Mouse (Mus musculus) liver, embryonic 13.5 days (tissue): ENCODE data around the gene Rpl3. TPM values are rescaled to one million over a fixed set of nuclear protein-coding genes. Genes with fewer than 3 reads are reported as not detected.
A peak's percentile ranks its signal among the peaks of the same experiment; 100 is the strongest.

Experiments used
- ATAC-seq: fragments of 200-750 bp; cut with Nextera tagmentation; 2 replicates; pipeline ENCODE4 v1.8.0; 2017; ENCODE audit warnings: low read depth, mild to moderate bottlenecking, moderate number of reproducible peaks, moderate library complexity
- DNase-seq: peaks from one replicate; pipeline ENCODE4 v3.0.0; 2022
- H3K27ac ChIP-seq: fragments of 300-500 bp; sonication (generic); 2 replicates; pipeline ENCODE4 v1.5.1; 2015; ENCODE audit warnings: moderate library complexity, mild to moderate bottlenecking, inconsistent platforms
- H3K27me3 ChIP-seq: fragments of 300-500 bp; sonication (generic); 2 replicates; pipeline ENCODE4 v1.6.1; 2015; ENCODE audit warnings: mild to moderate bottlenecking, inconsistent platforms
- H3K36me3 ChIP-seq: fragments of 300-500 bp; sonication (generic); 2 replicates; pipeline ENCODE4 v1.6.1; 2015; ENCODE audit warnings: mild to moderate bottlenecking, inconsistent platforms
- H3K4me1 ChIP-seq: fragments of 300-500 bp; sonication (generic); replicated peaks from 2 replicates; pipeline ENCODE4 v1.6.1; 2015; ENCODE audit warnings: inconsistent platforms
- H3K4me2 ChIP-seq: fragments of 300-500 bp; sonication (generic); 2 replicates; pipeline ENCODE4 v1.6.1; 2015; ENCODE audit warnings: inconsistent platforms, mild to moderate bottlenecking, moderate library complexity
- H3K4me3 ChIP-seq: fragments of 300-500 bp; sonication (generic); replicated peaks from 2 replicates; pipeline ENCODE4 v1.5.1; 2015; ENCODE audit warnings: mild to moderate bottlenecking, inconsistent platforms
- H3K9ac ChIP-seq: fragments of 300-500 bp; sonication (generic); 2 replicates; pipeline ENCODE4 v1.6.1; 2015; ENCODE audit warnings: mild to moderate bottlenecking, inconsistent platforms
- H3K9me3 ChIP-seq: fragments of 300-500 bp; sonication (generic); replicated peaks from 2 replicates; pipeline ENCODE4 v1.6.1; 2016; ENCODE audit warnings: inconsistent platforms
- WGBS: fragments of 180-500 bp; shearing (Covaris S2); methylation state at CpG from one replicate; pipeline ENCODE4 v1.1.7; 2015; ENCODE audit not compliant: insufficient replicate concordance; 5-methylcytosine and 5-hydroxymethylcytosine counted together
- polyA plus RNA-seq: library from polyadenylated mRNA; unstranded; fragments of >200 nt; fragmentation: Nextera tagmentation; extraction: Ambion mirVana; gene quantifications from 2 replicates; pipeline ENCODE4 v1.2.1, GENCODE M21; 2015

The Rpl3 gene
- polyA plus RNA-seq, 1 experiment from 2014 or later: 807 TPM

GRCm38 (mm10) chr15:80114414-80114813, 22.7 kb upstream of the Rpl3 start:
- no peak overlapping the region for H3K4me3 ChIP-seq
- no peaks in the 10 kb centered on the region for H3K9me3 ChIP-seq
- 79% methylated on average over 7 of the region's 7 CpGs for WGBS
- H3K27ac ChIP-seq: peak overlapping the region; percentile 53
- H3K9ac ChIP-seq: 0 out of 2 replicates have a peak overlapping the region, but pooled peaks have one; percentile 8
- ATAC-seq: no peak
- H3K4me1 ChIP-seq: peaks cover 36% of the 10 kb centered on the region
- H3K4me2 ChIP-seq: no peak overlapping the region
- DNase-seq: no peak
- H3K36me3 ChIP-seq: peaks cover 6% of the 10 kb centered on the region; the same call in 1 of the 2 replicates
- H3K27me3 ChIP-seq: no peaks in the 10 kb centered on the region

GRCm38 (mm10) chr15:80112499-80112898, 20.8 kb upstream of the Rpl3 start:
- Histone ChIP-seq H3K27ac (no peak overlapping the region), H3K9ac (no peak overlapping the region), H3K4me1 (peaks cover 32% of the 10 kb centered on the region), H3K27me3 (no peaks in the 10 kb centered on the region), H3K4me2 (no peak overlapping the region), H3K9me3 (no peaks in the 10 kb centered on the region), H3K36me3 (peaks cover 6% of the 10 kb centered on the region; the same call in 1 of the 2 replicates), H3K4me3 (no peak overlapping the region)
- no peak for ATAC-seq
- DNase-seq: no peak
- WGBS: 53% methylated on average over 2 of the region's 2 CpGs

- DNase-seq (no peak), ATAC-seq (no peak)
Measured at GRCm38 (mm10) chr15:80111436-80111835, 19.8 kb upstream of the Rpl3 start.

GRCm38 (mm10) chr15:80107575-80107974, 15.9 kb upstream of the Rpl3 start:
- 75% methylated on average over 3 of the region's 3 CpGs for WGBS
- Histone ChIP-seq H3K4me3 (no peak overlapping the region), H3K27me3 (no peaks in the 10 kb centered on the region), H3K4me1 (peaks cover 33% of the 10 kb centered on the region), H3K4me2 (no peak overlapping the region), H3K27ac (no peak overlapping the region), H3K9ac (no peak overlapping the region), H3K9me3 (no peaks in the 10 kb centered on the region), H3K36me3 (0 out of 2 replicates have a peak, but pooled peaks cover 2% of the 10 kb centered on the region)
- ATAC-seq (no peak), DNase-seq (no peak)

More at GRCm38 (mm10) chr15:80111436-80111835, 19.8 kb upstream of the Rpl3 start:
- peaks cover 6% of the 10 kb centered on the region; the same call in 1 of the 2 replicates for H3K36me3 ChIP-seq
- no peak overlapping the region for H3K9ac ChIP-seq
- WGBS: 65% methylated on average over 12 of the region's 12 CpGs
- no peak overlapping the region for H3K4me2 ChIP-seq
- peaks cover 21% of the 10 kb centered on the region for H3K4me1 ChIP-seq
- no peak overlapping the region for H3K4me3 ChIP-seq
- H3K9me3 ChIP-seq: no peaks in the 10 kb centered on the region
- H3K27ac ChIP-seq: no peak overlapping the region
- H3K27me3 ChIP-seq: no peaks in the 10 kb centered on the region

GRCm38 (mm10) chr15:80107143-80107542, 15.5 kb upstream of the Rpl3 start:
- ATAC-seq (no peak), DNase-seq (no peak)
- Histone ChIP-seq H3K4me3 (no peak overlapping the region), H3K27me3 (no peaks in the 10 kb centered on the region), H3K9ac (no peak overlapping the region), H3K9me3 (no peaks in the 10 kb centered on the region), H3K4me2 (no peak overlapping the region), H3K4me1 (peaks cover 38% of the 10 kb centered on the region), H3K36me3 (0 out of 2 replicates have a peak, but pooled peaks cover 2% of the 10 kb centered on the region), H3K27ac (no peak overlapping the region)
- WGBS: 86% methylated on average over 8 of the region's 8 CpGs

GRCm38 (mm10) chr15:80105490-80106410, 14.1 kb upstream of the Rpl3 start:
- peak overlapping the region; percentile 23; the same call in 1 of the 2 replicates for H3K9ac ChIP-seq
- H3K27me3 ChIP-seq: no peaks in the 10 kb centered on the region
- H3K4me1 ChIP-seq: peaks cover 42% of the 10 kb centered on the region
- peak; percentile 64 for ATAC-seq
- DNase-seq: no peak
- 51% methylated on average over 12 of the region's 12 CpGs for WGBS
- H3K9me3 ChIP-seq: no peaks in the 10 kb centered on the region
- no peak overlapping the region; the same call in 1 of the 2 replicates for H3K4me2 ChIP-seq
- peak overlapping the region; percentile 64 for H3K27ac ChIP-seq
- H3K36me3 ChIP-seq: no peaks in the 10 kb centered on the region
- no peak overlapping the region for H3K4me3 ChIP-seq

GRCm38 (mm10) chr15:80102495-80102894, 10.8 kb upstream of the Rpl3 start:
- H3K36me3 ChIP-seq: no peaks in the 10 kb centered on the region
- no peaks in the 10 kb centered on the region for H3K9me3 ChIP-seq
- ATAC-seq: no peak
- H3K4me2 ChIP-seq: no peak overlapping the region
- no peak overlapping the region for H3K27ac ChIP-seq
- no peak overlapping the region for H3K9ac ChIP-seq
- DNase-seq: no peak
- H3K4me1 ChIP-seq: peaks cover 75% of the 10 kb centered on the region
- H3K27me3 ChIP-seq: no peaks in the 10 kb centered on the region
- H3K4me3 ChIP-seq: no peak overlapping the region
- 63% methylated on average over 6 of the region's 6 CpGs for WGBS

GRCm38 (mm10) chr15:80101503-80101902, 9.8 kb upstream of the Rpl3 start:
- Histone ChIP-seq H3K9ac (no peak overlapping the region), H3K4me1 (peaks cover 85% of the 10 kb centered on the region), H3K9me3 (no peaks in the 10 kb centered on the region), H3K27me3 (no peaks in the 10 kb centered on the region), H3K4me2 (no peak overlapping the region), H3K27ac (peak overlapping the region; percentile 35; the same call in 1 of the 2 replicates), H3K36me3 (no peaks in the 10 kb centered on the region), H3K4me3 (no peak overlapping the region)
- DNase-seq (no peak), ATAC-seq (no peak)
- WGBS: 79% methylated on average over 6 of the region's 6 CpGs

- Histone ChIP-seq H3K36me3 (no peaks in the 10 kb centered on the region), H3K4me2 (no peak overlapping the region), H3K4me1 (peaks cover 86% of the 10 kb centered on the region), H3K27ac (no peak overlapping the region; the same call in 1 of the 2 replicates), H3K9me3 (no peaks in the 10 kb centered on the region), H3K9ac (no peak overlapping the region), H3K27me3 (0 out of 2 replicates have a peak, but pooled peaks cover 3% of the 10 kb centered on the region), H3K4me3 (no peak overlapping the region)
- ATAC-seq (no peak), DNase-seq (no peak)
- WGBS: 54% methylated on average over 10 of the region's 10 CpGs
Measured at GRCm38 (mm10) chr15:80100871-80101270, 9.2 kb upstream of the Rpl3 start.

GRCm38 (mm10) chr15:80100196-80100595, 8.5 kb upstream of the Rpl3 start:
- Histone ChIP-seq H3K27me3 (0 out of 2 replicates have a peak, but pooled peaks cover 3% of the 10 kb centered on the region), H3K9ac (no peak overlapping the region), H3K27ac (peak overlapping the region; percentile 43; the same call in 1 of the 2 replicates), H3K4me2 (no peak overlapping the region), H3K4me3 (no peak overlapping the region), H3K4me1 (peaks cover 84% of the 10 kb centered on the region), H3K9me3 (no peaks in the 10 kb centered on the region), H3K36me3 (no peaks in the 10 kb centered on the region)
- 71% methylated on average over 3 of the region's 3 CpGs for WGBS
- no peak for DNase-seq
- ATAC-seq: no peak

GRCm38 (mm10) chr15:80099477-80099876, 7.8 kb upstream of the Rpl3 start:
- H3K27ac ChIP-seq: peak overlapping the region; percentile 99

More at GRCm38 (mm10) chr15:80099477-80099876, 7.8 kb upstream of the Rpl3 start:
- H3K4me3 ChIP-seq: no peak overlapping the region
- H3K4me1 ChIP-seq: peaks cover 83% of the 10 kb centered on the region
- ATAC-seq (no peak), DNase-seq (no peak)
- H3K4me2 ChIP-seq: peak overlapping the region; percentile 75
- 63% methylated on average over 3 of the region's 3 CpGs for WGBS
- H3K9me3 ChIP-seq: no peaks in the 10 kb centered on the region
- 0 out of 2 replicates have a peak, but pooled peaks cover 3% of the 10 kb centered on the region for H3K27me3 ChIP-seq
- H3K36me3 ChIP-seq: no peaks in the 10 kb centered on the region
- H3K9ac ChIP-seq: peak overlapping the region; percentile 75; the same call in 1 of the 2 replicates
